Mouse (Mus musculus): ENCODE data around the gene Socs4. TPM values are rescaled to one million over a fixed set of nuclear protein-coding genes. Genes with fewer than 3 reads are reported as not detected.

Gene Socs4
- 1.3 TPM in 2 replicates for polyA plus RNA-seq (2015; fragmentation: Nextera tagmentation; extraction: Ambion mirVana)

DNA sequence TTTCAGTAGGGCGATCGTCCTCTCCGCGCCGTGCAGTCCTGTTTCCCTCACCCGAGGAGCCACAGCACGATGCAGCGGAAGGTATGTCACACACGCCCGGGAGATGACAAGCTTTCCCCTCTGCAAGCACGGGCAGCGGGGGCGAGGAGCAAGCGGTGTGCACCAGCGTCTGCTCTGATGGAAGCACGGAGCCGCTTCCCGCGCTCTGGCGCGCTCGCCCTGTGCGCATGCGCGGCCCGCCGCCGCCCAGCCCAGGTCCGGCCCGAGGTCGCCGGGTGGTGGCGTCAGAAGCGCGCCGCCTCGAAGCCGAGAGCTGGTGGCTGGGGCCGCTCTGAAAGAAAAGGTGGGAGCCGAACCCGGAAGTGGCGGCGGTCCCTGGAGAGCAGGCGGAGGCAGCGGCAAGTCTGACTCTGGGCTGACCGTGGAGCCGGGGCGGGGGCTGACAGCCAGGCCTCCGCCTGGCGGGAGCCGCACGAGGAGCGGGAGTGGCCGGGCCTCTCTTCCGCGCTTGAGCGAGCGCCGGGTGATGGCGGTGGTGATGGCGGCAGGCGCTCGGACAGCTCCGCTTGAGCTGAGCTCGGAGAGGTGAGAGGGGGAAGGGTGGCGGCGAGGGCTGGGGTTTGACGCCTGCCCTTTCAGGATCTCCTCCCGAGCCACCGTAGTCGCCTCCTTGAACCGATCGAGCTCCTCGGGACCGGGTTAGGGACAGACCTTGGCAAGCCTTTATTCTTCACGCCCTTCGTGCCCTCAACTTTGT, at the start of gene Socs4, which contains the start of gene Wdhd1:
Gene Socs4 (plus strand): TSS at position 295 of the 757 bp plus-strand sequence.
Gene Wdhd1 (minus strand): TSS at position 221 of the 757 bp plus-strand sequence.

DNA sequence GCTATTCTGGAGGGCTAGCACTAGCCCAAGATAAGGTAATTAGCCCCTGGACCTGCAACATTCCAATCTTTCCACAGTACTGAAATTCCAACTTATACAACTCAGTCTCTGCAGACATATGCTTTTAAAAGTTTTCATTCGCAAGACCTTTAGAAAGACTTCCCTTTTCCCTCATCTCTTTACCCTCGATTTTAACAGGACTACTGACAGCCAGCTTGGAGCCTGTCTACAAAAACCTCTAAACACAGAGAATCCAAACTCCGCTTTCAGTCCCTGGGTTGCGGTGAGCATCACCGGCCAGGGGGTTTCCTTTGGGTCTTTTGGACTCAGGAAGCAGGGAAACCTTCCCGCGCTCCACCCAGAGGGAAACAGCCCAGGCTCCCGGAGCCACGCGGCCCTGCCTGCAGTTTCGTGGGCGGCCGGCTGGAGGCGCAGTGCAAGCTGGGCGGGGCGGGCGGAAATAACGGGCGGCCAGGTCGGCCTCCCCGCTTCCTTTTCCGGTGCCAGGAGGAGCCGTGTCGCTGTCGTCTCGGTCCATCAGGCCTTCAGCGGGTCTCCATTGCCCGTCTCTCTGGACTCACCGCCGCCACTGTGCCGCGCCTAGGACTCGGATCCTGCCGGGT, 21.2 kb downstream of the Socs4 start, which contains the start of gene Mapk1ip1l:
Gene Mapk1ip1l (plus strand): TSS at position 482 of the 623 bp plus-strand sequence.

Other genes starting within 250 kb of the Socs4 start
- 2.9 and 3.2 TPM in 2 replicates for gene Gch1, start 87.5 kb upstream of the Socs4 start, polyA plus RNA-seq (2015; fragmentation: Nextera tagmentation; extraction: Ambion mirVana)
- 4.3 and 4.9 TPM in 2 replicates for gene Wdhd1, start 74 bp upstream of the Socs4 start, polyA plus RNA-seq (2015; fragmentation: Nextera tagmentation; extraction: Ambion mirVana)
- 23.2 and 23.3 TPM in 2 replicates for gene Mapk1ip1l, start 21.3 kb downstream of the Socs4 start, polyA plus RNA-seq (2015; fragmentation: Nextera tagmentation; extraction: Ambion mirVana)
- gene Lgals3, start 90.8 kb downstream of the Socs4 start, polyA plus RNA-seq (2015; fragmentation: Nextera tagmentation; extraction: Ambion mirVana): 13.2 and 44.9 TPM in 2 replicates
- gene Dlgap5, start 141.5 kb downstream of the Socs4 start, polyA plus RNA-seq (2015; fragmentation: Nextera tagmentation; extraction: Ambion mirVana): 7.7 and 8.8 TPM in 2 replicates
- 11.4 TPM in 2 replicates for gene Fbxo34, start 173.5 kb downstream of the Socs4 start, polyA plus RNA-seq (2015; fragmentation: Nextera tagmentation; extraction: Ambion mirVana)